Mouse (Mus musculus): ENCODE data around the gene Tmem131. TPM values are rescaled to one million over a fixed set of nuclear protein-coding genes. Genes with fewer than 3 reads are reported as not detected.

Tmem131 gene
- polyA plus RNA-seq, 1 experiment from 2014 or later = 9.3 TPM

Other genes with a start within 250 kb of the Tmem131 start
- 0.12 TPM in 1 of 2 replicates, not detected in the other for gene 4933424G06Rik, start 233.5 kb downstream of the Tmem131 start, polyA plus RNA-seq (2015; fragmentation: Nextera tagmentation; extraction: Ambion mirVana)
- gene Actr1b, start 229.2 kb downstream of the Tmem131 start, polyA plus RNA-seq (2015; fragmentation: Nextera tagmentation; extraction: Ambion mirVana) = 94.8 and 98.3 TPM in 2 replicates
- 0.72 and 1.0 TPM in 2 replicates for gene Zap70, start 181.9 kb downstream of the Tmem131 start, polyA plus RNA-seq (2015; fragmentation: Nextera tagmentation; extraction: Ambion mirVana)
- gene Vwa3b, start 82.9 kb upstream of the Tmem131 start, polyA plus RNA-seq (2015; fragmentation: Nextera tagmentation; extraction: Ambion mirVana) = 1.7 TPM in 2 replicates

All from intestine, embryonic 16.5 days (tissue).